Mouse (Mus musculus) bone marrow macrophage, adult 2 months (primary cell): Measurements from ENCODE around the gene Stim2.

Source experiments
- CTCF ChIP-seq: IDR thresholded peaks from 2 replicates; pipeline ENCODE4 v1.5.1; 2012; ENCODE audit warnings: low read depth, mild to moderate bottlenecking, low read length, moderate library complexity
- POLR2A ChIP-seq: IDR thresholded peaks from 2 replicates; pipeline ENCODE4 v1.6.1; 2012; ENCODE audit warnings: mild to moderate bottlenecking, low read depth, low read length, borderline replicate concordance

DNA sequence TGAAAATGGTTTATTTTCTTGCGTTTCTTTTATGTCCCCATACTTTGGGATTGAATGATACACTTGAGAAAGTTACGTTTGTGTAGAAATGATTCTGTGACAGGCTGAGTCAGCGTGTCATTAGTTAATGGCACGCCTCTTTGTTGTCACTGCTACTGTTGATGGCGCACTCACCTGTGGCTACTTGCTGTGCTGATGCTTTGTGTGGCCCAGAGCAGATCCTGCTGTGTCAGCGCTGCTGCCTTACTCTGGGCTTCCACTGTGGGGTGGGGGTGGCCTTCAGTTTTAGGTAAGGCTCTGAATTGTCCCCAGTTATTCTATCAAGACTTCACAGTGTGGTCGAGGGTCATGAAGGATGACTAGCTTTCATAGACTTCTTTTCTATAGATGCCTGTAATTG, 18.8 kb downstream of the Stim2 start:
- TF ChIP-seq POLR2A (no peak), CTCF (no peak)
